Mouse (Mus musculus) adipocyte (in vitro differentiated cells): ENCODE data around the gene Nop16.

Experiments
- DNase-seq: peaks from one replicate; pipeline ENCODE4 v3.0.0-alpha.2; 2016; ENCODE audit warnings: low spot score

Nop16 gene

DNA sequence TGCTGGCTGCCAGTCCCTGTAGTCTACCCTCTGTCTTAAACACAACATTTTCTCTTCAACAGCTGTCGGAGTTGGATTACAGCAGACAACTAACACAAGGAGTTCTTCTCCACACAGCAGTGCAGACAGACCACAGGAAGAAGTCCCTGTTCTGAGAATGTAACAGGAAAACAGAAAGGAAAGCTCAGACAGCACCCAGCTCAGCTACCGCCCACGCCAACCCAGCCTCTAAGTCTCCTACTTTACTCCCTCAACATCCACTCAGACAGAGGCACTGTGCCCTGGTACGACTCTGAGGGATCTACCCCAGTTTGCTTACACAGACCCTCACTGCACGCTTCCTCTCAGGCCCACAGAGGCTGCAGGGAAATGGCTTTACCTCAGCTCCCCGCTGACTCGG, 29.3 kb downstream of the Nop16 start:
- DNase-seq, result no peak

DNA sequence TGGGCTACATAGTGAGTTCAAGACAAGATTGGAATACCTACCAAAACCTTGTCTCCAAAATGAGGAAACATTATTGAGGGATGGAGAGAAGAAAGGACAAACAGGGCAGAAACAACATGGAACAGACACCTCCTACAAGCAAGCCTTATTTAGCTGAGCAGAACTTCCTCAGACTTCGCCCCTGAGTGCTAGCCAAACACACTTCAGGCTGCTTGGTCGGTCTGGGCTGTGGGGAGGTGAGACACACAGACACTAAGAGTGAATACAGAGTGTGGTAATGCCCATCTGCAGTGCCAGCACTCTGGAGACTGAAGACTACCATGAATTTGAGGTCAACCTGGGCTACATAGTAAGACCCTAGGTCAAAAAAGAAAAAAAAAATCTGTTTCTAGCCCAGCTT, 30.2 kb downstream of the Nop16 start:
- DNase-seq, result no peak

DNA sequence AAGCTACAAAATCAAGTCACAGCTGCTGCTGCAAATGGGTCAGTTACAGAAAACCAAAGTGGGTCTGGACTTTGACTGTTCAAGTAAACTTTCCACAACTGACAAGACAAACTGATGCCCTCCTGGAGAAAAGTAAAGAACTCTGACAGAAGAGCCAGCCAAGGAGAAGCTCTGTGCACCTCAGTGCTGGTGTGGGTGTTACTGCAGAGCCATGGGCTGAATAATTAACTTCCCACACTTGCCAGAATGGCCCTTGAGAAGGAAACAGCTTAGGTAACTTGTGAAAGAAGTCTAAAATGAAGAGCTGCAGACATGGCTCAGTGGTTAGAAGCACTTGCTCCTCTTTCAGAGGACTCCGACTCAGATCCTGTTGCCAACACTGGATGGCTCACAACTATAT, 32.2 kb downstream of the Nop16 start:
- DNase-seq, result no peak

DNA sequence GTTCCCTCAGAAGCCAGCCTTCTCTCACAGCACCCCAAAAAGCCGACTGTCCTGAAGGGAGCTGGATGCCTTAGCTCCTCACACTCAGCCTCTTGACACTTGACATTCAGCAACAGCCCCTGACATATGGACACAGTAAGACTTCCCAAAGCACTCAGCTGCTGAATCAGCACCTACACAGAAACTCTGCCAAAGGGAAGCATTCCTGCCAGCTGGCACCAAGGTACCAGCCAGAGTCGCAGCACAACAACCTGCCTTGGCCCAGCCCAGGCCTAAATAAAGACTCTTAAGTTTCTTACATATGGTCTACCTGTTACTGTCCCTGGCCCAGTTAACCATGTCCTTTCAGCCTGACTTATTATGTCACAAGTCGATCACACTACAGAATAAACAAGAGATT, 33.1 kb downstream of the Nop16 start:
- DNase-seq, result peak; percentile 91

DNA sequence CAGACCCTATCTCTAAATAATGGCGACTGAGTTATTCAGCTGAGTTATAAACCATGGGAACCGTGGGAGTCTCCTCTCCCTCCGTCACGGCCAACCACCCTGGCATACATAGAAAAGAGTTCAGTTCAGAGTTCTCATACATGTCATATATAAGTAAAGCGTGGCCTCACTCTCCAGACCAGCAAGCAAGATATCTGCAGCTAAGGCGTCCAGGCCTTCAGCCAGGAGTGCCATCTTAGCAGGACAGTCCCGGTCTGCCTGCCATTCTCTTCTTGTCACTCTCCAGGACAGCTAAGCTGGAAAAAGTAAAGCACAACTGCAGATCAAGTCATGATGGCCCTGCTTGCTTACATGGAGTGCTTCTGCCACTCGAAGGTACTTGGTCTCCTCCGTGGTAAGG, 33.7 kb downstream of the Nop16 start:
- no peak for DNase-seq

DNA sequence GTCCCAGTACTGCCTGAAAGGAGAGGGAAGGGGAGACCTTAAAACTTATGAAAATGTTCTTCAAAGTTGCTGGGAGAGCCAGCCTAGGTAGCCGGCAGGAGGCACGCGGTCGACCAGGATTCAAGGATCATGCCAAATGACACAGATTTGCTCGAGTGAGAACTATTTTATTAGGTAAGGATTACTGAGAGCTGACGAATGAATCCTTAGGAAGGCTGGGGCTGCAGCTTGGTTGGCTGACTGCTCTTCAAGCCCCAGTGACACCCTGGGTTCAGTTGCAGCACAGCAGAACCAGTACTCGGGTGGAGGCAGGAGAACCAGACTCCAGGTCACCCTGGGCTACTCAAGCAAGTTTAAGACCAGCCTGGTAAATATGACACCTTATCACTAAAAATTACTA, 41.9 kb downstream of the Nop16 start:
- DNase-seq, result no peak
